ENCODE assay signal across 8 mouse cellular contexts in genomic region chr5:92504676-92505400, GRCm38 (mm10). TPM values are rescaled to one million over a fixed set of nuclear protein-coding genes. Genes with fewer than 3 reads are reported as not detected.
DNase-seq lines count a peak whose midpoint lies in the region; ATAC-seq lines count a peak whose summit lies in the region.

No protein-coding gene starts in this region.

- no peaks in the 10 kb centered on the region for H3K36me3 ChIP-seq in forebrain, embryonic 10.5 days (replicated peaks)
- peaks cover 3% of the 10 kb centered on the region for H3K36me3 ChIP-seq in hindbrain, embryonic 10.5 days
- H3K36me3 ChIP-seq in limb, embryonic 13.5 days = no peaks in the 10 kb centered on the region
- H3K36me3 ChIP-seq in midbrain, embryonic 10.5 days = 0 out of 2 replicates have a peak, but pooled peaks cover 3% of the 10 kb centered on the region

- peak; percentile 85 for ATAC-seq in limb, embryonic 13.5 days (ENCODE audit: low FRiP score, low read depth)

- peaks cover 32% of the 10 kb centered on the region for H3K4me1 ChIP-seq in forebrain, embryonic 10.5 days
- peaks cover 31% of the 10 kb centered on the region for H3K4me1 ChIP-seq in hindbrain, embryonic 10.5 days (replicated peaks)
- peaks cover 22% of the 10 kb centered on the region for H3K4me1 ChIP-seq in limb, embryonic 13.5 days
- peaks cover 31% of the 10 kb centered on the region for H3K4me1 ChIP-seq in midbrain, embryonic 10.5 days

- peak overlapping the region; percentile 76 for H3K4me2 ChIP-seq in limb, embryonic 13.5 days (replicated peaks)

- H3K4me3 ChIP-seq in forebrain, embryonic 10.5 days = peak overlapping the region; percentile 89
- peak overlapping the region; percentile 64 for H3K4me3 ChIP-seq in hindbrain, embryonic 10.5 days
- peak overlapping the region; percentile 87 for H3K4me3 ChIP-seq in limb, embryonic 13.5 days
- peak overlapping the region; percentile 81 for H3K4me3 ChIP-seq in midbrain, embryonic 10.5 days

- peak overlapping the region; percentile 94 for H3K9ac ChIP-seq in limb, embryonic 13.5 days

- under 1% methylated on average over 35 of the region's 35 CpGs for WGBS in forebrain, embryonic 10.5 days
- under 1% methylated on average over 35 of the region's 35 CpGs for WGBS in hindbrain, embryonic 10.5 days
- WGBS in limb, embryonic 13.5 days = under 1% methylated on average over 34 of the region's 35 CpGs
- WGBS in midbrain, embryonic 10.5 days = under 1% methylated on average over 35 of the region's 35 CpGs

- H3K27ac ChIP-seq in forebrain, embryonic 10.5 days = peak overlapping the region; percentile 97
- peak overlapping the region; percentile 93 for H3K27ac ChIP-seq in hindbrain, embryonic 10.5 days
- peak overlapping the region; percentile 96 for H3K27ac ChIP-seq in limb, embryonic 13.5 days
- H3K27ac ChIP-seq in midbrain, embryonic 10.5 days (replicated peaks) = peak overlapping the region; percentile 97

- no peaks in the 10 kb centered on the region; the same call in 1 of the 2 replicates for H3K9me3 ChIP-seq in forebrain, embryonic 10.5 days
- no peaks in the 10 kb centered on the region for H3K9me3 ChIP-seq in hindbrain, embryonic 10.5 days
- H3K9me3 ChIP-seq in limb, embryonic 13.5 days = no peaks in the 10 kb centered on the region
- H3K9me3 ChIP-seq in midbrain, embryonic 10.5 days (replicated peaks) = no peaks in the 10 kb centered on the region

- DNase-seq in kidney, adult 11 months = peak; percentile 16
- DNase-seq in kidney, adult 18-20 months = no peak
- peak; percentile 57 for DNase-seq in NIH3T3 (ENCODE audit: low read depth)
- peak; percentile 53 for DNase-seq in forebrain, embryonic 10.5 days (ENCODE audit: extremely low spot score, low spot score)
- peak; percentile 64 for DNase-seq in hindbrain, embryonic 10.5 days (ENCODE audit: low spot score)
- peak; percentile 57 for DNase-seq in midbrain, embryonic 10.5 days (ENCODE audit: low spot score)
- peak; percentile 71 for DNase-seq in testis, postnatal 10 days (ENCODE audit: low spot score)

- no peaks in the 10 kb centered on the region for H3K27me3 ChIP-seq in forebrain, embryonic 10.5 days (ENCODE audit: poor library complexity, severe bottlenecking)
- H3K27me3 ChIP-seq in hindbrain, embryonic 10.5 days (ENCODE audit: insufficient read depth, poor library complexity, severe bottlenecking) = no peaks in the 10 kb centered on the region
- H3K27me3 ChIP-seq in limb, embryonic 13.5 days = no peaks in the 10 kb centered on the region
- H3K27me3 ChIP-seq in midbrain, embryonic 10.5 days (ENCODE audit: low read depth, poor library complexity, severe bottlenecking) = no peaks in the 10 kb centered on the region

RNA-seq across cellular contexts. Expression of gene Scarb2, which starts 1.8 kb away (rescaled TPM):
- polyA plus RNA-seq in forebrain, embryonic 10.5 days (2016; fragmentation: Nextera tagmentation; extraction: Ambion mirVana) = 7.8 and 9.7 TPM in 2 replicates
- 9.2 and 11.8 TPM in 2 replicates for polyA plus RNA-seq in hindbrain, embryonic 10.5 days (2016; fragmentation: Nextera tagmentation; extraction: Ambion mirVana)
- 11.5 and 12.2 TPM in 2 replicates for polyA plus RNA-seq in limb, embryonic 13.5 days (2015; fragmentation: Nextera tagmentation; extraction: Ambion mirVana)
- polyA plus RNA-seq in midbrain, embryonic 10.5 days (2016; fragmentation: Nextera tagmentation; extraction: Ambion mirVana) = 9.3 and 11.8 TPM in 2 replicates

RNA-seq across cellular contexts. Expression of gene Fam47e, which starts 50.0 kb away (rescaled TPM):
- polyA plus RNA-seq in forebrain, embryonic 10.5 days (2016; fragmentation: Nextera tagmentation; extraction: Ambion mirVana) = not detected in 2 replicates
- polyA plus RNA-seq in hindbrain, embryonic 10.5 days (2016; fragmentation: Nextera tagmentation; extraction: Ambion mirVana) = 0.86 TPM in 1 of 2 replicates, not detected in the other
- polyA plus RNA-seq in limb, embryonic 13.5 days (2015; fragmentation: Nextera tagmentation; extraction: Ambion mirVana) = not detected in 2 replicates
- polyA plus RNA-seq in midbrain, embryonic 10.5 days (2016; fragmentation: Nextera tagmentation; extraction: Ambion mirVana) = not detected in 2 replicates
